ENCODE assay signal across 8 mouse cellular contexts in genomic region chr10:60779628-60780027, GRCm38 (mm10). TPM values are rescaled to one million over a fixed set of nuclear protein-coding genes. Genes with fewer than 3 reads are reported as not detected.
DNase-seq lines count a peak whose midpoint lies in the region; ATAC-seq lines count a peak whose summit lies in the region.

No protein-coding gene starts in this region.

- no peak overlapping the region for H3K27ac ChIP-seq in hindbrain, embryonic 15.5 days (replicated peaks)

- no peak overlapping the region for H3K4me3 ChIP-seq in hindbrain, embryonic 15.5 days

- peak overlapping the region; percentile 41 for H3K4me2 ChIP-seq in hindbrain, embryonic 15.5 days

- H3K27me3 ChIP-seq in hindbrain, embryonic 15.5 days: peaks cover 8% of the 10 kb centered on the region; the same call in 1 of the 2 replicates

- DNase-seq in cerebellum, postnatal 36 days: peak; percentile 86 to 87
- DNase-seq in gastrocnemius, adult 18-20 months (ENCODE audit: low spot score): peak; percentile 78
- peak; percentile 57 to 69 for DNase-seq in layer of hippocampus, postnatal 36 days
- DNase-seq in right cerebral cortex, postnatal 25 days: peak; percentile 63
- peak; percentile 59 to 76 for DNase-seq in urinary bladder, postnatal 4 days (ENCODE audit: low spot score in 2 of 2)

- no peaks in the 10 kb centered on the region for H3K9me3 ChIP-seq in hindbrain, embryonic 15.5 days

- H3K36me3 ChIP-seq in hindbrain, embryonic 15.5 days: no peaks in the 10 kb centered on the region

- ATAC-seq in activated CD4-positive, CD25-positive, alpha-beta regulatory T cell, adult 4 months: peak; percentile 36
- peak; percentile 77 for ATAC-seq in hindbrain, embryonic 15.5 days (ENCODE audit: low FRiP score, low read depth)
- peak; percentile 82 for ATAC-seq in megakaryocyte, adult 5-6 weeks (ENCODE audit: poor library complexity, severe bottlenecking)

- peaks cover 4% of the 10 kb centered on the region; the same call in 1 of the 2 replicates for H3K4me1 ChIP-seq in hindbrain, embryonic 15.5 days (replicated peaks)

- H3K9ac ChIP-seq in hindbrain, embryonic 15.5 days: no peak overlapping the region

- 6% methylated on average over 9 of the region's 9 CpGs for whole genome bisulfite sequencing in hindbrain, embryonic 15.5 days

RNA-seq across cellular contexts. Expression of gene Slc29a3, which starts 27.0 kb away (rescaled TPM):
- polyA plus RNA-seq in activated CD4-positive, CD25-positive, alpha-beta regulatory T cell, adult 4 months (2017; shearing (Covaris generic)): 10 to 100 TPM; 11.4 to 15.7 TPM
- 1 to 10 TPM; 2.7 to 2.8 TPM for total RNA-seq in gastrocnemius, adult 18-20 months (2021)
- 10.9 and 12.2 TPM in 2 replicates for polyA plus RNA-seq in hindbrain, embryonic 15.5 days (2015; fragmentation: Nextera tagmentation; extraction: Ambion mirVana)
- 10 to 100 TPM; 14.2 to 17.7 TPM for total RNA-seq in layer of hippocampus, postnatal 36 days (2021)
- total RNA-seq in megakaryocyte, adult 5-6 weeks (2015): 74.1 and 81.6 TPM in 2 replicates
- 25.5 and 32.2 TPM in 2 replicates for total RNA-seq in megakaryocyte, adult 5-6 weeks (2017)

RNA-seq across cellular contexts. Expression of gene Unc5b, which starts 51.8 kb away (rescaled TPM):
- not detected for polyA plus RNA-seq in activated CD4-positive, CD25-positive, alpha-beta regulatory T cell, adult 4 months (2017; shearing (Covaris generic))
- 1 to 10 TPM; 1.3 to 3.3 TPM for total RNA-seq in gastrocnemius, adult 18-20 months (2021)
- 2.8 and 3.5 TPM in 2 replicates for polyA plus RNA-seq in hindbrain, embryonic 15.5 days (2015; fragmentation: Nextera tagmentation; extraction: Ambion mirVana)
- total RNA-seq in layer of hippocampus, postnatal 36 days (2021): 10 to 100 TPM; 14.0 to 14.1 TPM
- not detected in 2 replicates for total RNA-seq in megakaryocyte, adult 5-6 weeks (2015)
- 0.07 and 0.08 TPM in 2 replicates for total RNA-seq in megakaryocyte, adult 5-6 weeks (2017)

Comparison
In these comparisons a context has a peak if more than half of its experiments do, and no peak if none do; other contexts are left out.
1. RNA of gene Slc29a3, which starts 27.0 kb away (total RNA-seq): 25.5 to 81.6 TPM in megakaryocyte, adult 5-6 weeks and 14.2 to 17.7 TPM in layer of hippocampus, postnatal 36 days; 2.7 to 2.8 TPM in gastrocnemius, adult 18-20 months; every median in the first group is over 4 times any median in the second.
2. Peak in every context shown above with its lines, with median percentiles within 50 percentile points of each other: ATAC-seq and DNase-seq.